Mouse (Mus musculus) liver, embryonic 14.5 days (tissue): ENCODE data around the gene Acly. TPM values are rescaled to one million over a fixed set of nuclear protein-coding genes. Genes with fewer than 3 reads are reported as not detected.

Experiments used
- ATAC-seq: fragments of 200-750 bp; cut with Nextera tagmentation; 2 replicates; pipeline ENCODE4 v1.8.0; 2017; ENCODE audit warnings: moderate number of reproducible peaks, mild to moderate bottlenecking, moderate library complexity; ENCODE audit not compliant: insufficient read depth
- DNase-seq, 3 experiments: peaks; one replicate each; pipeline ENCODE4 v3.0.0-alpha.2; 2012 to 2013; ENCODE audit warnings: low read depth in 3 of 3, low spot score in 3 of 3
- H3K27ac ChIP-seq: fragments of 300-500 bp; sonication (generic); 2 replicates; pipeline ENCODE4 v1.5.1; 2014; ENCODE audit warnings: moderate library complexity, mild to moderate bottlenecking, control low read depth, inconsistent platforms
- H3K27me3 ChIP-seq: fragments of 300-500 bp; sonication (generic); 2 replicates; pipeline ENCODE4 v1.6.1; 2014; ENCODE audit warnings: mild to moderate bottlenecking, low read length, moderate library complexity; ENCODE audit not compliant: control insufficient read depth, insufficient read depth
- H3K36me3 ChIP-seq: fragments of 300-500 bp; sonication (generic); replicated peaks from 2 replicates; pipeline ENCODE4 v1.6.1; 2014; ENCODE audit warnings: low read depth; ENCODE audit not compliant: control insufficient read depth, insufficient read depth
- H3K4me1 ChIP-seq, 2 experiments: fragments of 200-500 bp in 1 of 2; fragments of 300-500 bp in 1 of 2; sonication (generic) in 1 of 2; replicated peaks; 2 replicates each; pipeline ENCODE4 v1.6.1; 2012 to 2014; ENCODE audit warnings: antibody characterized with exemption in 1 of 2, inconsistent platforms in 1 of 2, low read length in 1 of 2; ENCODE audit not compliant: control insufficient read depth in 2 of 2, insufficient read depth in 2 of 2
- H3K4me2 ChIP-seq: fragments of 300-500 bp; sonication (generic); 2 replicates; pipeline ENCODE4 v1.6.1; 2014; ENCODE audit warnings: low read depth, mild to moderate bottlenecking, control low read depth, moderate library complexity
- H3K4me3 ChIP-seq, 2 experiments: fragments of 200-500 bp in 1 of 2; fragments of 300-500 bp in 1 of 2; sonication (generic) in 1 of 2; 2 replicates each; pipeline ENCODE4 v1.5.1; 2012 to 2014; ENCODE audit warnings: low read depth in 2 of 2, low read length in 2 of 2, mild to moderate bottlenecking in 2 of 2, control low read depth in 1 of 2, inconsistent platforms in 1 of 2, moderate library complexity in 1 of 2; ENCODE audit not compliant: insufficient read depth in 1 of 2
- H3K9ac ChIP-seq: fragments of 300-500 bp; sonication (generic); replicated peaks from 2 replicates; pipeline ENCODE4 v1.6.1; 2014; ENCODE audit warnings: mild to moderate bottlenecking, control low read depth, moderate library complexity
- H3K9me3 ChIP-seq: fragments of 300-500 bp; sonication (generic); 2 replicates; pipeline ENCODE4 v1.6.1; 2016; ENCODE audit warnings: low read length, mixed read lengths; ENCODE audit not compliant: control insufficient read depth
- CTCF ChIP-seq: IDR thresholded peaks from 2 replicates; pipeline ENCODE4 v1.5.1; 2016; ENCODE audit warnings: antibody characterized with exemption, low read depth, control low read depth
- EP300 ChIP-seq: IDR thresholded peaks from 2 replicates; pipeline ENCODE4 v1.6.1; 2016; ENCODE audit warnings: antibody characterized with exemption, low read depth
- WGBS: fragments of 180-500 bp; shearing (Covaris S2); extraction: QIAGEN DNeasy Blood & Tissue Kit; methylation state at CpG from one replicate; pipeline ENCODE4 v1.1.7; 2014; ENCODE audit not compliant: insufficient replicate concordance; 5-methylcytosine and 5-hydroxymethylcytosine counted together
- polyA plus RNA-seq, 2 experiments: library from polyadenylated mRNA; depleted of rRNA in 1 of 2; stranded (reverse) in 1 of 2; unstranded in 1 of 2; fragments of >200 nt; fragmentation: Nextera tagmentation in 1 of 2; extraction: Ambion mirVana in 1 of 2; gene quantifications; 2 replicates each; pipeline versions ENCODE4 v1.2.1 to v1.2.3; 2012 to 2014

The Acly gene
- polyA plus RNA-seq, 2 experiments, result 45.9 to 68.2 TPM

- no peak for DNase-seq
- peaks cover 13% of the 10 kb centered on the region for H3K36me3 ChIP-seq
- no peak overlapping the region for H3K4me3 ChIP-seq
- no peak overlapping the region for H3K27ac ChIP-seq
- H3K9ac ChIP-seq, result no peak overlapping the region
- 82% methylated on average over 5 of the region's 5 CpGs for WGBS
- H3K4me2 ChIP-seq, result no peak overlapping the region
- TF ChIP-seq CTCF, result no peak
- no peak for TF ChIP-seq EP300
- no peaks in the 10 kb centered on the region for H3K9me3 ChIP-seq
- ATAC-seq, result no peak
- no peaks in the 10 kb centered on the region for H3K27me3 ChIP-seq
- peaks cover 2 to 4% of the 10 kb centered on the region in 2 experiments for H3K4me1 ChIP-seq
Observed at GRCm38 (mm10) chr11:100476281-100476680, 51.5 kb downstream of the Acly start.

- peaks cover 11 to 12% of the 10 kb centered on the region in 2 experiments for H3K4me1 ChIP-seq
- ATAC-seq (peak; percentile 56), DNase-seq (no peak)
- TF ChIP-seq CTCF, result no peak
- H3K36me3 ChIP-seq, result peaks cover 2% of the 10 kb centered on the region; the same call in 1 of the 2 replicates
- H3K27ac ChIP-seq, result no peak overlapping the region
- H3K9ac ChIP-seq, result no peak overlapping the region; the same call in 1 of the 2 replicates
- no peaks in the 10 kb centered on the region for H3K9me3 ChIP-seq
- 21% methylated on average over 5 of the region's 5 CpGs for WGBS
- H3K4me3 ChIP-seq, result peak overlapping the region in 1 of 2 experiments; percentile 91; a peak in 2 of 4 replicates
- H3K4me2 ChIP-seq, result peak overlapping the region; percentile 35
- no peaks in the 10 kb centered on the region for H3K27me3 ChIP-seq
Observed at GRCm38 (mm10) chr11:100472935-100473295, 54.9 kb downstream of the Acly start.

- peak; percentile 94 for ATAC-seq
- Histone ChIP-seq H3K27ac (peak within 1 kb of the TSS; percentile 43), H3K4me2 (peak within 1 kb of the TSS; percentile 82), H3K4me1 (peaks cover 11 to 12% of the 10 kb centered on the region in 2 experiments), H3K9ac (peak within 1 kb of the TSS; percentile 91), H3K27me3 (no peaks in the 10 kb centered on the region), H3K36me3 (peaks cover 2% of the 10 kb centered on the region; the same call in 1 of the 2 replicates), H3K4me3 (peak within 1 kb of the TSS; percentile 89 to 91), H3K9me3 (no peaks in the 10 kb centered on the region)
- WGBS, result under 1% methylated on average over 83 of the region's 83 CpGs
- DNase-seq, result peak; percentile 83 to 88 (median 83)
- peak; percentile 87 for TF ChIP-seq CTCF
- peak; percentile 31; the same call in 1 of the 2 replicates for TF ChIP-seq EP300
Observed at GRCm38 (mm10) chr11:100472197-100472934, 55.4 kb downstream of the Acly start, which contains the start of gene Klhl11. Klhl11 (minus strand) TSS chr11:100472741.

- ATAC-seq, result no peak
Observed at GRCm38 (mm10) chr11:100471352-100472196, 56.2 kb downstream of the Acly start.

GRCm38 (mm10) chr11:100465833-100466232 lies 62.0 kb downstream of the Acly start:
- TF ChIP-seq CTCF (no peak), EP300 (no peak)
- DNase-seq (no peak), ATAC-seq (no peak)
- H3K4me2 ChIP-seq, result no peak overlapping the region
- no peaks in the 10 kb centered on the region for H3K9me3 ChIP-seq
- no peaks in the 10 kb centered on the region for H3K27me3 ChIP-seq
- H3K4me1 ChIP-seq, result peaks cover 9 to 13% of the 10 kb centered on the region in 2 experiments
- H3K27ac ChIP-seq, result no peak overlapping the region
- 22% methylated on average over 1 of the region's 1 CpGs for WGBS
- no peak overlapping the region for H3K4me3 ChIP-seq
- H3K9ac ChIP-seq, result no peak overlapping the region
- peaks cover 15% of the 10 kb centered on the region for H3K36me3 ChIP-seq

More at GRCm38 (mm10) chr11:100471352-100472196, 56.2 kb downstream of the Acly start:
- peak overlapping the region; percentile 91 for H3K9ac ChIP-seq
- H3K27ac ChIP-seq, result no peak overlapping the region
- no peaks in the 10 kb centered on the region for H3K36me3 ChIP-seq
- H3K27me3 ChIP-seq, result no peaks in the 10 kb centered on the region
- peak overlapping the region; percentile 82 for H3K4me2 ChIP-seq
- peaks cover 11 to 12% of the 10 kb centered on the region in 2 experiments for H3K4me1 ChIP-seq
- WGBS, result 8% methylated on average over 30 of the region's 30 CpGs
- peak overlapping the region; percentile 89 to 91 for H3K4me3 ChIP-seq
- TF ChIP-seq CTCF (no peak), EP300 (no peak)
- no peaks in the 10 kb centered on the region for H3K9me3 ChIP-seq
- no peak for DNase-seq
